In the genomic region with DNA sequence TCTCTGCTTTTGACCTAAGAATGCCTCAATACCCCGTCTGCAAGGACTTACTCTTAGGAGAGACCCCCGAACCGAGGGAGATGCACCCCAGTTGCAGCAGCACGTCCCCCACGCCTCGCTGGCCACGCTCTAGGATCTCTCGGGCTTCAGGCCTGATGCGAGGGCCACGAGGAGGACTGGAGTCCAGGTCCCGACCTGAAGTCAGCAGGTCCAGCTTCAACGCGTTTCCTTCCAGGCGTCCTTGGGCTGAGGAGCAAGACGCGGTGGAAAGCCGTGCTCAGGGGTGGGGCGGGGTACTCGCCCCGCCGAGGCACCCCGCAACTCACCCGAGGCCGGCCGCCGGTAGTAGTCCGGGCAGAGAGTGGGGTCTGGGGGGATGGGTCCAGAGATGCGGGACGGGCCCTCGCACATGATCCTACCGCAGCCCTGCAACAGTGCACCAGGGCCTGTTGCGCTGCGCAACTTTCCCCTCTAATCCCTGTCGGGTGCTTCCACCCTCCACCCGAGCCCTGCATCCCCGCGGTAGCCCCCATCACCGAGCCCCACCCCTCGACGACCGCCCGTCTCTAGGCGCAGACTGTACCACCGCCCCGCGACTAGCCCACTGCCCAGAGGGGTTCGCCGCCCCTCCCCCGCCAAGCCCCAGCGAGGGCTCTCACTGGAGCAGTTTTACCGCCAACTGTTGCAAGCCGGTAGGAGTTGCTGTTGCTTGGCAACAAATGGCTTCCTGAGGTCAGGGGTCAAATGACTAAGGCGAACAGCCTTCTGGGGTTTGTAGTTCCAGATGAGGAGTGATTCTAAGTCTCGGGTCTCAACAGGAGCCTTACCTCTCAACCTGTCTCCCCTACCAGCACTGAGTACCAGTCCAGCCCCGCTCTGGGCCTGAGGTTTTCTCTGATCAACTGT, we compare ENCODE assay signal across 7 mouse cellular contexts. TPM values are rescaled to one million over a fixed set of nuclear protein-coding genes. Genes with fewer than 3 reads are reported as not detected.
DNase-seq lines count a peak whose midpoint lies in the region; ATAC-seq and TF ChIP-seq lines count a peak whose summit lies in the region.

A gene (plus strand): TSS at position 158 of the 906 bp plus-strand sequence.
A gene (minus strand): TSS at position 713 of the 906 bp plus-strand sequence.

- no peaks in the 10 kb centered on the region for H3K4me1 ChIP-seq in intestine, postnatal 0 days (replicated peaks; ENCODE audit: control insufficient read depth, insufficient read depth, low read length)
- peaks cover 20% of the 10 kb centered on the region for H3K4me1 ChIP-seq in midbrain, embryonic 12.5 days
- H3K4me1 ChIP-seq in small intestine, adult 2 months (ENCODE audit: control insufficient read depth, insufficient read depth, insufficient read length, low read length): peaks cover 8% of the 10 kb centered on the region

- no peaks in the 10 kb centered on the region for H3K27me3 ChIP-seq in intestine, postnatal 0 days (replicated peaks; ENCODE audit: control insufficient read depth, insufficient read depth, low read length)
- no peaks in the 10 kb centered on the region for H3K27me3 ChIP-seq in midbrain, embryonic 12.5 days
- H3K27me3 ChIP-seq in small intestine, adult 2 months (ENCODE audit: control insufficient read depth, insufficient read depth, low read length): no peaks in the 10 kb centered on the region

- WGBS in intestine, postnatal 0 days: 2% methylated on average over 51 of the region's 55 CpGs
- WGBS in midbrain, embryonic 12.5 days: under 1% methylated on average over 55 of the region's 55 CpGs
- WGBS in small intestine, adult 2 months: 2% methylated on average over 55 of the region's 55 CpGs

- intact Hi-C loops in left cerebral cortex, postnatal 4 days (cut with DNase I): no loop called here

- H3K9me3 ChIP-seq in intestine, postnatal 0 days (ENCODE audit: control insufficient read depth): no peaks in the 10 kb centered on the region
- no peaks in the 10 kb centered on the region for H3K9me3 ChIP-seq in midbrain, embryonic 12.5 days

- no peak within 1 kb of the TSS for H3K27ac ChIP-seq in intestine, postnatal 0 days (ENCODE audit: low read depth, low read length)
- no peak within 1 kb of the TSS for H3K27ac ChIP-seq in midbrain, embryonic 12.5 days (replicated peaks)
- H3K27ac ChIP-seq in small intestine, adult 2 months (ENCODE audit: insufficient read depth, low read depth, low read length): no peak within 1 kb of the TSS

- peak within 1 kb of the TSS; percentile 98 for H3K4me2 ChIP-seq in intestine, postnatal 0 days (replicated peaks; ENCODE audit: low read depth)
- peak within 1 kb of the TSS; percentile 91 for H3K4me2 ChIP-seq in midbrain, embryonic 12.5 days (replicated peaks)

- no peak for TF ChIP-seq CTCF in intestine, postnatal 0 days (IDR thresholded peaks at IDR 0.05; ENCODE audit: low read depth)
- TF ChIP-seq CTCF in small intestine, adult 2 months (IDR thresholded peaks at IDR 0.05; ENCODE audit: extremely low read depth, insufficient read length, insufficient replicate concordance, low read depth, low read length): no peak

- peak; percentile 70 for ATAC-seq in intestine, postnatal 0 days
- ATAC-seq in midbrain, embryonic 12.5 days (ENCODE audit: low FRiP score, low read depth): peak; percentile 87

- no peak for TF ChIP-seq POLR2A in small intestine, adult 2 months (IDR thresholded peaks at IDR 0.05; ENCODE audit: low read depth, low read length)

- DNase-seq in adrenal gland, postnatal 10 days: peak; percentile 90
- DNase-seq in embryo, embryonic 9.5 days (ENCODE audit: extremely low spot score): peak; percentile 94
- peak; percentile 38 for DNase-seq in gonadal fat pad, adult 2 months (ENCODE audit: low read depth)
- peak; percentile 91 for DNase-seq in left cerebral cortex, postnatal 4 days

- H3K36me3 ChIP-seq in intestine, postnatal 0 days (ENCODE audit: control insufficient read depth, insufficient read depth): no peaks in the 10 kb centered on the region
- H3K36me3 ChIP-seq in midbrain, embryonic 12.5 days: peaks cover 19% of the 10 kb centered on the region
- H3K36me3 ChIP-seq in small intestine, adult 2 months (ENCODE audit: control insufficient read depth, insufficient read depth, low read length): no peaks in the 10 kb centered on the region

- peak within 1 kb of the TSS; percentile 63 for H3K4me3 ChIP-seq in intestine, postnatal 0 days (ENCODE audit: low read depth, low read length)
- peak within 1 kb of the TSS; percentile 75 for H3K4me3 ChIP-seq in midbrain, embryonic 12.5 days
- peak within 1 kb of the TSS; percentile 74 for H3K4me3 ChIP-seq in small intestine, adult 2 months (ENCODE audit: low read depth, low read length)

- H3K9ac ChIP-seq in intestine, postnatal 0 days (ENCODE audit: low read depth, low read length): peak within 1 kb of the TSS; percentile 41
- H3K9ac ChIP-seq in midbrain, embryonic 12.5 days (replicated peaks): peak within 1 kb of the TSS; percentile 71

RNA-seq across cellular contexts. Expression of the first gene that starts in this region (rescaled TPM):
- total RNA-seq in adrenal gland, postnatal 10 days (2021): not detected
- polyA plus RNA-seq in gonadal fat pad, adult 2 months (2012; rRNA removed): 0.15 TPM in 1 of 2 replicates, not detected in the other
- polyA plus RNA-seq in intestine, postnatal 0 days (2015; fragmentation: Nextera tagmentation; extraction: Ambion mirVana): not detected in 2 replicates
- not detected for total RNA-seq in left cerebral cortex, postnatal 4 days (2021)
- polyA plus RNA-seq in midbrain, embryonic 12.5 days (2016; fragmentation: Nextera tagmentation; extraction: Ambion mirVana): 0.27 TPM in 1 of 2 replicates, not detected in the other
- not detected in 2 replicates for polyA plus RNA-seq in small intestine, adult 2 months (2012; rRNA removed)

RNA-seq across cellular contexts. Expression of the second gene that starts in this region (rescaled TPM):
- total RNA-seq in adrenal gland, postnatal 10 days (2021): 1 to 10 TPM; 3.9 to 7.5 TPM
- 5.8 and 8.4 TPM in 2 replicates for polyA plus RNA-seq in gonadal fat pad, adult 2 months (2012; rRNA removed)
- 3.8 and 3.9 TPM in 2 replicates for polyA plus RNA-seq in intestine, postnatal 0 days (2015; fragmentation: Nextera tagmentation; extraction: Ambion mirVana)
- 10 to 100 TPM; 15.5 to 17.9 TPM for total RNA-seq in left cerebral cortex, postnatal 4 days (2021)
- polyA plus RNA-seq in midbrain, embryonic 12.5 days (2016; fragmentation: Nextera tagmentation; extraction: Ambion mirVana): 28.6 and 32.6 TPM in 2 replicates
- 3.6 and 5.3 TPM in 2 replicates for polyA plus RNA-seq in small intestine, adult 2 months (2012; rRNA removed)

Comparison
In these comparisons a context has a peak if more than half of its experiments do, and no peak if none do; other contexts are left out.
1. DNase-seq: peak in every context shown above with its lines; median percentile 94 in embryo, embryonic 9.5 days; 91 in left cerebral cortex, postnatal 4 days; 90 in adrenal gland, postnatal 10 days; 38 in gonadal fat pad, adult 2 months.